Mouse (Mus musculus) ES-E14 (cell line): ENCODE measurements around the gene Rpl36-ps4.

Source experiments
- CHD2 ChIP-seq: IDR thresholded peaks from 2 replicates; pipeline ENCODE4 v1.6.1; 2014; ENCODE audit warnings: mild to moderate bottlenecking, low read depth, low read length, inconsistent platforms
- HCFC1 ChIP-seq: IDR thresholded peaks from 2 replicates; pipeline ENCODE4 v1.6.1; 2012; ENCODE audit warnings: low read length, inconsistent platforms, borderline replicate concordance; ENCODE audit not compliant: insufficient read depth
- MAFK ChIP-seq: IDR thresholded peaks from 2 replicates; pipeline ENCODE4 v1.6.1; 2014; ENCODE audit warnings: mild to moderate bottlenecking, low read depth, low read length, inconsistent platforms; ENCODE audit not compliant: insufficient read depth
- ZC3H11A ChIP-seq: IDR thresholded peaks from 2 replicates; pipeline ENCODE4 v1.6.1; 2012; ENCODE audit warnings: low read depth, mild to moderate bottlenecking, inconsistent platforms, low read length, borderline replicate concordance
- ZNF384 ChIP-seq: IDR thresholded peaks from 2 replicates; pipeline ENCODE4 v1.6.1; 2012; ENCODE audit warnings: low read depth, low read length, inconsistent platforms

- TF ChIP-seq MAFK (no peak), ZNF384 (no peak), ZC3H11A (no peak), CHD2 (no peak), HCFC1 (no peak)
Observed at GRCm38 (mm10) chr17:87871461-87872126, 49.2 kb upstream of the Rpl36-ps4 start.
